Mouse (Mus musculus) heart, embryonic 15.5 days (tissue): ENCODE measurements around the gene L2hgdh. TPM values are rescaled to one million over a fixed set of nuclear protein-coding genes. Genes with fewer than 3 reads are reported as not detected.

Experiments
- ATAC-seq: fragments of 200-750 bp; cut with Nextera tagmentation; replicated peaks from 2 replicates; pipeline ENCODE4 v1.8.0; 2017; ENCODE audit warnings: low read depth, moderate TSS enrichment; ENCODE audit not compliant: insufficient number of reproducible peaks, insufficient read depth, low FRiP score
- H3K27ac ChIP-seq: fragments of 300-500 bp; sonication (generic); 2 replicates; pipeline ENCODE4 v1.5.1; 2015; ENCODE audit warnings: mild to moderate bottlenecking, inconsistent platforms
- H3K27me3 ChIP-seq: fragments of 300-500 bp; sonication (generic); 2 replicates; pipeline ENCODE4 v1.6.1; 2015; ENCODE audit warnings: inconsistent platforms
- H3K36me3 ChIP-seq: fragments of 300-500 bp; sonication (generic); 2 replicates; pipeline ENCODE4 v1.6.1; 2015; ENCODE audit warnings: mild to moderate bottlenecking, inconsistent platforms
- H3K4me1 ChIP-seq: fragments of 300-500 bp; sonication (generic); replicated peaks from 2 replicates; pipeline ENCODE4 v1.6.1; 2015; ENCODE audit warnings: inconsistent platforms
- H3K4me2 ChIP-seq: fragments of 300-500 bp; sonication (generic); 2 replicates; pipeline ENCODE4 v1.6.1; 2015; ENCODE audit warnings: inconsistent platforms, mild to moderate bottlenecking, moderate library complexity
- H3K4me3 ChIP-seq: fragments of 300-500 bp; sonication (generic); 2 replicates; pipeline ENCODE4 v1.5.1; 2015; ENCODE audit warnings: mild to moderate bottlenecking, inconsistent platforms
- H3K9ac ChIP-seq: fragments of 300-500 bp; sonication (generic); 2 replicates; pipeline ENCODE4 v1.6.1; 2015; ENCODE audit warnings: mild to moderate bottlenecking, inconsistent platforms
- H3K9me3 ChIP-seq: fragments of 300-500 bp; sonication (generic); replicated peaks from 2 replicates; pipeline ENCODE4 v1.6.1; 2016; ENCODE audit warnings: inconsistent platforms
- WGBS: fragments of 180-500 bp; shearing (Covaris S2); methylation state at CpG from one replicate; pipeline ENCODE4 v1.1.7; 2015; ENCODE audit warnings: mixed read lengths; 5-methylcytosine and 5-hydroxymethylcytosine counted together
- polyA plus RNA-seq: library from polyadenylated mRNA; unstranded; fragments of >200 nt; fragmentation: Nextera tagmentation; extraction: Ambion mirVana; gene quantifications from 2 replicates; pipeline ENCODE4 v1.2.1, GENCODE M21; 2015

The L2hgdh gene
- polyA plus RNA-seq, result 15.4 and 16.4 TPM in 2 replicates

GRCm38 (mm10) chr12:69724711-69725460 lies at the start of gene L2hgdh, which contains the start of gene Atp5s:
Gene L2hgdh (minus strand): TSS chr12:69724873.
Gene Atp5s (plus strand): TSS chr12:69724950.
- H3K4me3 ChIP-seq, result peak within 1 kb of the TSS; percentile 80
- peak; percentile 95 for ATAC-seq
- H3K27me3 ChIP-seq, result no peaks in the 10 kb centered on the region
- peaks cover 18% of the 10 kb centered on the region for H3K4me1 ChIP-seq
- peak within 1 kb of the TSS; percentile 91 for H3K4me2 ChIP-seq
- peak within 1 kb of the TSS; percentile 64 for H3K9ac ChIP-seq
- peaks cover 5% of the 10 kb centered on the region for H3K36me3 ChIP-seq
- WGBS, result under 1% methylated on average over 60 of the region's 60 CpGs
- H3K27ac ChIP-seq, result peak within 1 kb of the TSS; percentile 93
- H3K9me3 ChIP-seq, result no peaks in the 10 kb centered on the region

GRCm38 (mm10) chr12:69768841-69769240 lies 44.2 kb upstream of the L2hgdh start:
- ATAC-seq, result no peak
- Histone ChIP-seq H3K4me3 (no peak overlapping the region), H3K4me2 (no peak overlapping the region), H3K9ac (no peak overlapping the region), H3K36me3 (no peaks in the 10 kb centered on the region), H3K4me1 (no peaks in the 10 kb centered on the region), H3K27ac (no peak overlapping the region), H3K9me3 (no peaks in the 10 kb centered on the region), H3K27me3 (no peaks in the 10 kb centered on the region)
- 69% methylated on average over 2 of the region's 2 CpGs for WGBS

- 48% methylated on average over 9 of the region's 9 CpGs for WGBS
- H3K4me3 ChIP-seq, result no peak overlapping the region
- ATAC-seq, result no peak
- no peaks in the 10 kb centered on the region for H3K9me3 ChIP-seq
- H3K4me1 ChIP-seq, result no peaks in the 10 kb centered on the region
- H3K27me3 ChIP-seq, result no peaks in the 10 kb centered on the region
- H3K36me3 ChIP-seq, result no peaks in the 10 kb centered on the region
- H3K27ac ChIP-seq, result no peak overlapping the region
- H3K9ac ChIP-seq, result no peak overlapping the region
- no peak overlapping the region for H3K4me2 ChIP-seq
Measured at GRCm38 (mm10) chr12:69767476-69768258, 43.0 kb upstream of the L2hgdh start.

- no peak for ATAC-seq
- no peak overlapping the region for H3K9ac ChIP-seq
- H3K27me3 ChIP-seq, result no peaks in the 10 kb centered on the region
- H3K4me3 ChIP-seq, result no peak overlapping the region
- 78% methylated on average over 10 of the region's 10 CpGs for WGBS
- H3K36me3 ChIP-seq, result no peaks in the 10 kb centered on the region
- H3K9me3 ChIP-seq, result no peaks in the 10 kb centered on the region
- H3K4me1 ChIP-seq, result no peaks in the 10 kb centered on the region
- H3K27ac ChIP-seq, result no peak overlapping the region
- H3K4me2 ChIP-seq, result no peak overlapping the region
Measured at GRCm38 (mm10) chr12:69766185-69766904, 41.7 kb upstream of the L2hgdh start.

- no peak for ATAC-seq
- Histone ChIP-seq H3K4me3 (no peak overlapping the region), H3K9me3 (no peaks in the 10 kb centered on the region), H3K27me3 (no peaks in the 10 kb centered on the region), H3K27ac (no peak overlapping the region), H3K4me1 (no peaks in the 10 kb centered on the region), H3K36me3 (no peaks in the 10 kb centered on the region), H3K4me2 (no peak overlapping the region), H3K9ac (no peak overlapping the region)
- WGBS, result 75% methylated on average over 9 of the region's 9 CpGs
Measured at GRCm38 (mm10) chr12:69765543-69765942, 40.9 kb upstream of the L2hgdh start.

DNA sequence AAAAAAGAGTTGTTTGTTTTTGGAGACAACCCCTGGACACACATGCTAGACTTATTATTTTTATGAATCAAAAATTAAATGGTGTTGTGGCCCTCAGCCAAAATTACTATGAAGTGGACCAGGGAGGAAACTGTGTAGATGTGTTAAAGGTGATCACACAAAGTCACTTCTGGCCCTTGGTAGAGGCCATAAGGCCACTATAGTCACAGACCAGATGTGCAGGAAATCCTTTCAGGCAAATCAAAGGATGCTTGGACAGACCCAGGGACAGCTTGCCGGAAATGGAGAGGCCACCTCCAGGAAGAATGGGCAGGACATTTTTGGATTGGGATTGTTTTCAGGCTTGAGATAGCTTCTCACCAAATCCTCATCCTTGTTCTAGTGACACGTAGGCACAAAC lies 36.9 kb upstream of the L2hgdh start:
- H3K27ac ChIP-seq, result peak overlapping the region; percentile 26; the same call in 1 of the 2 replicates
- H3K9ac ChIP-seq, result no peak overlapping the region
- no peaks in the 10 kb centered on the region for H3K27me3 ChIP-seq
- ATAC-seq, result no peak
- H3K36me3 ChIP-seq, result no peaks in the 10 kb centered on the region
- WGBS, result 69% methylated on average over 2 of the region's 2 CpGs
- no peaks in the 10 kb centered on the region for H3K9me3 ChIP-seq
- no peak overlapping the region for H3K4me2 ChIP-seq
- H3K4me3 ChIP-seq, result no peak overlapping the region
- peaks cover 27% of the 10 kb centered on the region for H3K4me1 ChIP-seq

DNA sequence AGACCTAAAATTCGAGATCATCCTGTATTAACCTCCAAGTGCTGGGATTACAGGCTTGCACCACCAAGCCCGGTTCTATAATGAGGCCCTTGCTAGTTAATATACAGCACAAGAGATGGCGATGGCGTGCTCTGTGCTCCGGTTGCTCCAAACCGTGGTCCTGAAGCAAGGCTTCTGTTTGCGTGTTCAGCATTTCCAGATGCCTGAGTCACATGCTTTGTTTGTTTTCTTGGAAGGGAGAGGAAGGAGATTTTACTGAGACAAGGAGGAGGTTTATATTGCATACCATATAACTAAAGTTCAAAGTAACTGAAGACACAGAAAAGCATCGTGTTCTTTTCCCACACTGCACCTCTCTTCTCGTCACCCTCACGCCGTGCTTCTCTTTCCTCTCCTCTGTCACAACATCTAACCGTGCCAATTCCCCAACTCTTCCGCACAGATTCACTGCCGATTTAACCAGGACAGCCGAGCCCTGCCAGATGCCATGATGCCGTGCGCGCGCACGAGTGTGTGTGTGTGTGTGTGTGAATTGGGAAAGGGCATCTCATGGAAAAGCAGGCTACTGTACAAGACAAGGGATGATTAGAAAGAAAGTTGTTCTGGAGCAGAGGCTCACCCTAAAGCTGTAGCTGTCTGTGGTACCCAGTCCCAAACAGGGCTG lies 36.2 kb upstream of the L2hgdh start:
- ATAC-seq, result no peak
- H3K4me1 ChIP-seq, result peaks cover 27% of the 10 kb centered on the region
- no peak overlapping the region for H3K4me3 ChIP-seq
- H3K27me3 ChIP-seq, result no peaks in the 10 kb centered on the region
- peak overlapping the region; percentile 26; the same call in 1 of the 2 replicates for H3K27ac ChIP-seq
- no peak overlapping the region for H3K4me2 ChIP-seq
- no peak overlapping the region for H3K9ac ChIP-seq
- no peaks in the 10 kb centered on the region for H3K9me3 ChIP-seq
- no peaks in the 10 kb centered on the region for H3K36me3 ChIP-seq
- 83% methylated on average over 20 of the region's 20 CpGs for WGBS

GRCm38 (mm10) chr12:69760014-69760413 lies 35.3 kb upstream of the L2hgdh start:
- no peaks in the 10 kb centered on the region for H3K9me3 ChIP-seq
- peak overlapping the region; percentile 42 for H3K27ac ChIP-seq
- no peaks in the 10 kb centered on the region for H3K36me3 ChIP-seq
- no peak overlapping the region for H3K4me2 ChIP-seq
- ATAC-seq, result no peak
- no peak overlapping the region for H3K4me3 ChIP-seq
- 62% methylated on average over 6 of the region's 6 CpGs for WGBS
- H3K4me1 ChIP-seq, result peaks cover 27% of the 10 kb centered on the region
- H3K27me3 ChIP-seq, result no peaks in the 10 kb centered on the region
- no peak overlapping the region for H3K9ac ChIP-seq

GRCm38 (mm10) chr12:69759267-69759885 lies 34.7 kb upstream of the L2hgdh start:
- 18% methylated on average over 7 of the region's 7 CpGs for WGBS
- peak overlapping the region; percentile 47 for H3K9ac ChIP-seq
- peak overlapping the region; percentile 92 for H3K27ac ChIP-seq
- no peaks in the 10 kb centered on the region for H3K36me3 ChIP-seq
- H3K27me3 ChIP-seq, result no peaks in the 10 kb centered on the region
- peak overlapping the region; percentile 71 for H3K4me2 ChIP-seq
- peak overlapping the region; percentile 44 for H3K4me3 ChIP-seq
- ATAC-seq, result no peak
- H3K4me1 ChIP-seq, result peaks cover 27% of the 10 kb centered on the region
- H3K9me3 ChIP-seq, result no peaks in the 10 kb centered on the region

- H3K9me3 ChIP-seq, result no peaks in the 10 kb centered on the region
- H3K36me3 ChIP-seq, result no peaks in the 10 kb centered on the region
- no peaks in the 10 kb centered on the region for H3K27me3 ChIP-seq
- peak overlapping the region; percentile 47 for H3K9ac ChIP-seq
- peak overlapping the region; percentile 44 for H3K4me3 ChIP-seq
- H3K4me1 ChIP-seq, result peaks cover 27% of the 10 kb centered on the region
- ATAC-seq, result peak; percentile 72
- peak overlapping the region; percentile 71 for H3K4me2 ChIP-seq
- WGBS, result 4% methylated on average over 22 of the region's 22 CpGs
- H3K27ac ChIP-seq, result peak overlapping the region; percentile 92
Measured at GRCm38 (mm10) chr12:69758221-69759185, 33.8 kb upstream of the L2hgdh start.
